Mouse (Mus musculus): ENCODE measurements at regions not wholly inside any gene's neighbourhood (a gene's known extent, or its start where the extent isn't known, plus 50 kb on each side); places are given as distances from the start of the nearest gene placed in this dataset.

DNA sequence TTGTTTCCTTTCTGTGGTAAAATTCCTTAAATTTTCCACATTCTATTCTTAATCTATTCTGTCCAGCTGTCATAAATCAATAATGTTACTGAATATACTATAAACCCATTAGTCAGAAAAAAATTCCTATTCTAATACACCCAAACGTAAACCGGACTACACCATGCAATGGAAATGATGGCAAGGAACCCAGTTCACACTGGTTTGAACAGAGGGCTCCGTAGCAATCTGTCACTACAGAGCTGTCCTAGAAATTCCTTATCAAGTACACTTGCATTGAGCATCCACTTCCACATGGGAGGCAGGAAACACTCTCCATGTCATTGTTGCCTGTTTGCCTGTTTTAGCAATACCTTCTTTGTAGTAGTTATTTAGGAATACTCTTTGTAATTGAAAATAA lies 356.2 kb upstream of the Rgma start:
- Histone ChIP-seq H3K4me1 (ENCODE audit: control insufficient read depth in 1 of 2, insufficient read depth in 2 of 2, low read length in 2 of 2) (no peaks in the 10 kb centered on the region), H3K4me3 (ENCODE audit: control insufficient read depth in 1 of 2, insufficient read depth in 1 of 2, low read depth in 2 of 2, low read length in 2 of 2) (no peak overlapping the region), H3K9ac (ENCODE audit: control insufficient read depth, low read depth, low read length, poor library complexity, severe bottlenecking) (no peak overlapping the region), H3K27me3 (ENCODE audit: control insufficient read depth in 1 of 2, insufficient read depth in 2 of 2, low read length in 2 of 2) (no peaks in the 10 kb centered on the region), H3K79me2 (ENCODE audit: control insufficient read depth, insufficient read depth, low read length, poor library complexity) (no peaks in the 10 kb centered on the region), H3K36me3 (ENCODE audit: control insufficient read depth in 1 of 2, insufficient read depth in 2 of 2, low read length in 2 of 2) (no peaks in the 10 kb centered on the region), H3K27ac (ENCODE audit: control insufficient read depth, low read depth, low read length) (no peak overlapping the region), H3K9me3 (replicated peaks; ENCODE audit: insufficient read depth, low read length) (no peaks in the 10 kb centered on the region)
- no peak for TF ChIP-seq TBP (IDR thresholded peaks at IDR 0.05; ENCODE audit: low read depth, low read length)
- no peak for TF ChIP-seq MYC (IDR thresholded peaks at IDR 0.05; ENCODE audit: low read depth, low read length)
- no peak for TF ChIP-seq MAZ (IDR thresholded peaks at IDR 0.05; ENCODE audit: low read depth, low read length)
- no peak for TF ChIP-seq KAT2A (conservative IDR thresholded peaks at IDR 0.05; ENCODE audit: low read depth, low read length)
- no peak for TF ChIP-seq ETS1 (IDR thresholded peaks at IDR 0.05; ENCODE audit: low read depth, low read length)
- no peak for TF ChIP-seq UBTF (IDR thresholded peaks at IDR 0.05; ENCODE audit: borderline replicate concordance, insufficient read depth, low read depth, low read length)
- TF ChIP-seq MAFK (IDR thresholded peaks at IDR 0.05; ENCODE audit: borderline replicate concordance, low read depth, low read length), result no peak
- TF ChIP-seq MXI1 (IDR thresholded peaks at IDR 0.05; ENCODE audit: low read depth, low read length), result no peak
- no peak for TF ChIP-seq ZKSCAN1 (IDR thresholded peaks at IDR 0.05; ENCODE audit: low read depth, low read length)
- TF ChIP-seq ZNF384 (IDR thresholded peaks at IDR 0.05; ENCODE audit: low read depth, low read length), result no peak
- no peak for TF ChIP-seq MAX (IDR thresholded peaks at IDR 0.05; ENCODE audit: low read length)
- no peak for DNase-seq (ENCODE audit: low read depth, low spot score)

DNA sequence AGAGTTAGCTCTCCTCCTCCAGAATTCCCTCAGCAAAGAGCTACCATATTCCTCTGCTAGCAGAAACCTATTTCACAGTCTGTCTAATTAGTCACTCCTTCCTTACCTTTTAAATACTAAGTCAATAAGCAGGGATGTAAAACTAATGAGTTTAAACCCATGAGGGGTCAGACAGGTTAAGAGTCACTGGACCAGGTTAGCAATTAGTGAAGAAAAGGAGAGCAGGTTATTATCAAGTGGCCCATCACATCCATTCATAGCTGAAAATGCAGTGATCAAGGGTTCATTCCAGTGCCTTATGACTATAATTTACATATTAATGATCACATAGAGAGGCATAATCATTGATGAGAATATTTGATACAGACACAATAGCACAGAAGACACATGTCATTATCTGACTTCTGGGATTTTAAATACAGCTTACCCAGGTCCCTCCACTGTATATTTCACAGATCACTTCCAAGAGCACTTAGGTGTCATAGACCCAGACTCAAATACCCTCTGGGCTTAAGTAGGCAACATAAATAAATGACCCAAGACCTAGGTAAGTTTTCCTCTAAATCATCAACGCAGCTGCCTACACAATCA lies 355.4 kb upstream of the Rgma start:
- Histone ChIP-seq H3K4me3 (ENCODE audit: control insufficient read depth in 1 of 2, insufficient read depth in 1 of 2, low read depth in 2 of 2, low read length in 2 of 2) (no peak overlapping the region), H3K27ac (ENCODE audit: control insufficient read depth, low read depth, low read length) (no peak overlapping the region), H3K79me2 (ENCODE audit: control insufficient read depth, insufficient read depth, low read length, poor library complexity) (no peaks in the 10 kb centered on the region), H3K27me3 (ENCODE audit: control insufficient read depth in 1 of 2, insufficient read depth in 2 of 2, low read length in 2 of 2) (no peaks in the 10 kb centered on the region), H3K9ac (ENCODE audit: control insufficient read depth, low read depth, low read length, poor library complexity, severe bottlenecking) (no peak overlapping the region), H3K36me3 (ENCODE audit: control insufficient read depth in 1 of 2, insufficient read depth in 2 of 2, low read length in 2 of 2) (no peaks in the 10 kb centered on the region), H3K4me1 (ENCODE audit: control insufficient read depth in 1 of 2, insufficient read depth in 2 of 2, low read length in 2 of 2) (no peaks in the 10 kb centered on the region), H3K9me3 (replicated peaks; ENCODE audit: insufficient read depth, low read length) (no peaks in the 10 kb centered on the region)
- TF ChIP-seq SIN3A (IDR thresholded peaks at IDR 0.05; ENCODE audit: low read length), result no peak
- no peak for TF ChIP-seq HCFC1 (IDR thresholded peaks at IDR 0.05; ENCODE audit: low read depth, low read length)
- no peak for TF ChIP-seq UBTF (IDR thresholded peaks at IDR 0.05; ENCODE audit: borderline replicate concordance, insufficient read depth, low read depth, low read length)
- TF ChIP-seq MEF2A (IDR thresholded peaks at IDR 0.05; ENCODE audit: extremely low read depth, insufficient replicate concordance, low read depth, low read length, poor library complexity, severe bottlenecking), result no peak
- no peak for TF ChIP-seq NELFE (IDR thresholded peaks at IDR 0.05; ENCODE audit: low read depth, low read length)
- TF ChIP-seq ELF1 (IDR thresholded peaks at IDR 0.05; ENCODE audit: low read depth, low read length), result no peak
- TF ChIP-seq USF2 (IDR thresholded peaks at IDR 0.05; ENCODE audit: borderline replicate concordance in 1 of 2, insufficient read depth in 1 of 2, low read depth in 1 of 2, low read length in 2 of 2), result no peak
- TF ChIP-seq GABPA (IDR thresholded peaks at IDR 0.05; ENCODE audit: low read depth, low read length), result no peak
- TF ChIP-seq CHD1 (IDR thresholded peaks at IDR 0.05; ENCODE audit: low read depth, low read length), result no peak
- TF ChIP-seq ZNF384 (IDR thresholded peaks at IDR 0.05; ENCODE audit: low read depth, low read length), result no peak
- TF ChIP-seq CHD2 (IDR thresholded peaks at IDR 0.05; ENCODE audit: low read length), result no peak
- TF ChIP-seq MAFK (IDR thresholded peaks at IDR 0.05; ENCODE audit: borderline replicate concordance, low read depth, low read length), result no peak
- TF ChIP-seq MXI1 (IDR thresholded peaks at IDR 0.05; ENCODE audit: low read depth, low read length), result no peak
- TF ChIP-seq KAT2A (conservative IDR thresholded peaks at IDR 0.05; ENCODE audit: low read depth, low read length), result no peak
- no peak for TF ChIP-seq TAL1 (IDR thresholded peaks at IDR 0.05; ENCODE audit: low read length)
- TF ChIP-seq MAX (IDR thresholded peaks at IDR 0.05; ENCODE audit: low read length), result no peak
- no peak for DNase-seq (ENCODE audit: low read depth, low spot score)

All from MEL (cell line).